Mouse (Mus musculus): Measurements from ENCODE around the gene B4galnt1. TPM values are rescaled to one million over a fixed set of nuclear protein-coding genes. Genes with fewer than 3 reads are reported as not detected.
"Not testable (repeated sequence)": the region's sequence is repeated elsewhere in the genome, so short reads cannot be mapped to it uniquely, and the experiment has no call there.

B4galnt1 gene
- polyA plus RNA-seq, 1 experiment from 2014 or later, result 6.2 TPM

GRCm38 (mm10) chr10:127191191-127192056, 26.4 kb downstream of the B4galnt1 start:
- ATAC-seq (ENCODE audit: insufficient number of reproducible peaks, insufficient read depth, low FRiP score, low TSS enrichment), result no peak
- no peak overlapping the region for H3K4me3 ChIP-seq
- H3K9me3 ChIP-seq, result no peaks in the 10 kb centered on the region
- H3K9ac ChIP-seq, result no peak overlapping the region
- peak overlapping the region; percentile 92; the same call in 1 of the 2 replicates for H3K4me2 ChIP-seq (replicated peaks)
- peak overlapping the region; percentile 96; the same call in 1 of the 2 replicates for H3K27ac ChIP-seq
- H3K4me1 ChIP-seq, result peaks cover 48% of the 10 kb centered on the region
- 75% methylated on average over 19 of the region's 19 CpGs for WGBS
- peaks cover 24% of the 10 kb centered on the region for H3K36me3 ChIP-seq
- no peaks in the 10 kb centered on the region for H3K27me3 ChIP-seq

DNA sequence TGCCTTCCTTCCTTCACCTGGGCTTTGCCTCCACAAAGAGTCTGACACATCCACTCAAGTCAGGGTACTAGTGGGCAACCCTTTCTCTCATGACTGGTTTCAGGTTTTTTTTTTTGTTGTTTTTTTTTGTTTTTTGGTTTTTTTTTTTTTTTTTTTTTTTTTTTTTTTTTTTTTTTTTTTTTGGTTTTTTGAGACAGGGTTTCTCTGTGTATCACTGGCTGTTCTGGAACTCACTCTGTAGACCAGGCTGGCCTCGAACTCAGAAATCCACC, 27.0 kb downstream of the B4galnt1 start:
- H3K36me3 ChIP-seq, result peaks cover 18% of the 10 kb centered on the region
- peaks cover 51% of the 10 kb centered on the region for H3K4me1 ChIP-seq
- not testable (repeated sequence) for H3K4me2 ChIP-seq (replicated peaks); H3K27me3 ChIP-seq; ATAC-seq (ENCODE audit: insufficient number of reproducible peaks, insufficient read depth, low FRiP score, low TSS enrichment); H3K27ac ChIP-seq; H3K9me3 ChIP-seq; H3K9ac ChIP-seq; H3K4me3 ChIP-seq
- WGBS, result 80% methylated on average over 1 of the region's 1 CpGs

DNA sequence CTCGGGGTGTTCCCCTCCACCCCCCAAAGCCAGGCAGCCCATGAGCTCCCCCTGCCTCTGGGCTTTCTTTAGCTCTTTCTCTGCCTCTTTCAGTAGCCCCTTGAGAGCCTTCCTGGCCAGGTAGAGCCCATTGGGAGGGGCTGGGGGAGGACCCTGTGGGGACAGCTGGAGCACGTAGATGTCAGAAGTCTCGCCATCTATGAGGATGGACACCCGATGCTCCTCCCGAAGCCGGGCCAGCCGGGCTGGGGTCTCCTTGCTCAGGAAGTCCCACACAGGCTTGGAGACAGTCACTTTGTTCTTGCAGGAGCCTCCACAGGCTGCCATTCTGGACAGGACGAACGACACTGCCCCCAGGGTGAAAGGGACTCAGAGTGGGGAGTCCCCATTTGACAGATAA, 28.0 kb downstream of the B4galnt1 start:
- Histone ChIP-seq H3K27ac (no peak overlapping the region), H3K27me3 (no peaks in the 10 kb centered on the region), H3K4me2 (replicated peaks) (no peak overlapping the region), H3K9ac (no peak overlapping the region), H3K4me3 (no peak overlapping the region), H3K36me3 (peaks cover 22% of the 10 kb centered on the region), H3K9me3 (no peaks in the 10 kb centered on the region), H3K4me1 (peaks cover 46% of the 10 kb centered on the region)
- 73% methylated on average over 9 of the region's 9 CpGs for WGBS
- ATAC-seq (ENCODE audit: insufficient number of reproducible peaks, insufficient read depth, low FRiP score, low TSS enrichment), result no peak

DNA sequence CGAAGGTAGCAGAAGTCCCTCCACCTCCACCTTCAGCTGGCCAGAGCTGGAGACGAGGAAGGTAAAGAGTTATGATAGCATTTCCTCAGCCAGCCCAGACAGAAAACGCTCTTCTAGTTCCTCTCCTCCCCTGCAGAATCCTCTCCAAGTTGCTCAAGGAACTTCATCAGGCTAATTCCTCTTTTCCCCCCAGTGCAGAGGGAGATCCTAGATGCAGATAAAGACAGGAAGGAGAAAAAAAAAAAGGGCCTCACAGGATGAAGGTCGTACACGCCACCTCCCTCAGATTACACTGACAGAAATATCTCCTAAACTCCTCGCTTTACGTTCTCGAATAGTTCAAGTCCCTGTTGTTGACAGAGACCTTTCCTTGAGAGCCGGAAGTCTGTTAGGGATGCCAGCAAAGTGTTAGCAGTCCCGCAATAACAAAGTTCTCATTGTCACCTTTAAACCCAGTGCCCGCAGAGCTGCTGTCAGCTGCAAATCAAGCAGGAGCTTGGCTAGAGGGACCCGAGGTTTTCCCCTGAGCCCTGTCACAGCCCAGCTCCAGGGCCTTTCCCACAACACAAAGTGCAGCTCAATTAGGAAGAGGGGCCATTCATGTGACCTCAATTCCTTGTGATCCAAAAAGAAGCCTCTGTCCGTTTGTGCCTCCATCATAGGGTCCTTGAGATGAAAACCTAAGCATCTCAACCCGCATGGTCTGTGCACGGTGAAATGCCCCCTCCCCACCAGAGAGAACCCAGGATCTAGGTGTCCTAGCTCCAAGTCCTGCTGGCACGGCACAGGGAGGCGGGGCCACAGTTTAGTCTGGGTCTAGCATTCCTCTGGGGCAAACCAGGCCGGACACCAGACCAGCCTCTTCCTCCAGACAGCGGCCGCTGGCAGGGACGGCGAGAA, 29.7 kb downstream of the B4galnt1 start:
- H3K4me3 ChIP-seq, result peak overlapping the region; percentile 88
- peak overlapping the region; percentile 95 for H3K27ac ChIP-seq
- peaks cover 38% of the 10 kb centered on the region for H3K36me3 ChIP-seq
- peaks cover 46% of the 10 kb centered on the region for H3K4me1 ChIP-seq
- WGBS, result 10% methylated on average over 22 of the region's 22 CpGs
- no peaks in the 10 kb centered on the region for H3K27me3 ChIP-seq
- no peaks in the 10 kb centered on the region for H3K9me3 ChIP-seq
- peak overlapping the region; percentile 87 for H3K4me2 ChIP-seq (replicated peaks)
- ATAC-seq (ENCODE audit: insufficient number of reproducible peaks, insufficient read depth, low FRiP score, low TSS enrichment), result peak; percentile 9; the same call in 1 of the 2 replicates
- peak overlapping the region; percentile 95 for H3K9ac ChIP-seq

GRCm38 (mm10) chr10:127195328-127196129, 30.5 kb downstream of the B4galnt1 start, which contains the start of gene Dtx3:
TSS of gene Dtx3 (minus strand) at chr10:127195728.
- Histone ChIP-seq H3K27ac (peak within 1 kb of the TSS; percentile 95), H3K36me3 (peaks cover 40% of the 10 kb centered on the region), H3K9ac (peak within 1 kb of the TSS; percentile 95), H3K4me2 (replicated peaks) (peak within 1 kb of the TSS; percentile 87), H3K9me3 (no peaks in the 10 kb centered on the region), H3K4me3 (peak within 1 kb of the TSS; percentile 88), H3K27me3 (no peaks in the 10 kb centered on the region), H3K4me1 (peaks cover 37% of the 10 kb centered on the region)
- WGBS, result under 1% methylated on average over 40 of the region's 47 CpGs
- ATAC-seq (ENCODE audit: insufficient number of reproducible peaks, insufficient read depth, low FRiP score, low TSS enrichment), result peak; percentile 37; the same call in 1 of the 2 replicates

- Histone ChIP-seq H3K27ac (peak overlapping the region; percentile 95), H3K36me3 (peaks cover 37% of the 10 kb centered on the region), H3K4me1 (peaks cover 29% of the 10 kb centered on the region), H3K9ac (peak overlapping the region; percentile 95), H3K4me3 (peak overlapping the region; percentile 88), H3K4me2 (replicated peaks) (peak overlapping the region; percentile 87), H3K9me3 (no peaks in the 10 kb centered on the region), H3K27me3 (no peaks in the 10 kb centered on the region)
- peak; percentile 62 for ATAC-seq (ENCODE audit: insufficient number of reproducible peaks, insufficient read depth, low FRiP score, low TSS enrichment)
- 4% methylated on average over 5 of the region's 5 CpGs for WGBS
Measured at GRCm38 (mm10) chr10:127196392-127196791, 31.4 kb downstream of the B4galnt1 start.

DNA sequence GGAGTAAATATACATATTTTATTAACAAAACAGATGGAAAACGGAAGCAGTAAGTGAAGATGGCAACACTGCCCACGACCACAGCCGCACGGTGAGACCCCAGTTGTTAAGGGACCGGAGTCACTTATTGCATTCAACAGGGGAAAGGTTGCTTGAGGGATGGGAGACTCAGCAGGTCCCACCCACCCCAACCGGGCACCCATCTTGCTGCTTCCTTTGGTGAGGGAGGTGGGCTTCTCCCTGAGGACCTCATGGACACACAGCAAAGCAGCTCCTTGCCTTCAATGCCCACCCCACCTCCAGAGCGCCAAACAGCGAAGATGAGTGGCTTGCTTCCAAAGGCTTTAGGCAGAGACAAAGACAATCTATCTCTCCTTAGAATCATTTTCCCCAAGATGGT, 32.1 kb downstream of the B4galnt1 start:
- Histone ChIP-seq H3K4me3 (no peak overlapping the region), H3K4me2 (replicated peaks) (no peak overlapping the region), H3K27me3 (no peaks in the 10 kb centered on the region), H3K9ac (no peak overlapping the region), H3K36me3 (peaks cover 40% of the 10 kb centered on the region), H3K4me1 (peaks cover 28% of the 10 kb centered on the region), H3K27ac (no peak overlapping the region), H3K9me3 (no peaks in the 10 kb centered on the region)
- no peak for ATAC-seq (ENCODE audit: insufficient number of reproducible peaks, insufficient read depth, low FRiP score, low TSS enrichment)
- WGBS, result 91% methylated on average over 8 of the region's 8 CpGs

- WGBS, result 93% methylated on average over 11 of the region's 11 CpGs
- ATAC-seq (ENCODE audit: insufficient number of reproducible peaks, insufficient read depth, low FRiP score, low TSS enrichment), result no peak
Measured at GRCm38 (mm10) chr10:127197505-127198110, 32.6 kb downstream of the B4galnt1 start.

DNA sequence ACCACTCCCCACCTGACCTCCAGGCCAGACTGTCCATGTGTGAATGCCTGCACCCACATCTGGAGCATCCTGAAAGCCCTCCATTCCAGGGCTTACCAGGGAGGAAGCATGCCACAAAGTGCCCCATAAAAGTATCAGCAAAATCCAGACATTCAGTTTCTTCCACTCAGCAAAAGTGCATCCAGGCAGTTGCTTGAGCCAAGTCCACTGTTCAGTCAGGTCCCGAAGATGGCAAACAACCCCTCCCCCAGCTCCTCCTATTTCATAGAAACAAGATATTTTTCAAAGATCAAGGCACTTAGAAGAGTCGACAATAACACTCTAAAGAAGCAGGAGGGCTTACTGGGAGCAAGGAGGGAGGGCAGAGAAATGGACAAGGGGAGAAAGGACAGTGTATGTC, 33.5 kb downstream of the B4galnt1 start:
- H3K27ac ChIP-seq, result no peak overlapping the region
- no peaks in the 10 kb centered on the region for H3K27me3 ChIP-seq
- H3K4me1 ChIP-seq, result peaks cover 22% of the 10 kb centered on the region
- no peak overlapping the region for H3K4me3 ChIP-seq
- H3K4me2 ChIP-seq (replicated peaks), result no peak overlapping the region
- no peak overlapping the region for H3K9ac ChIP-seq
- WGBS, result 47% methylated on average over 2 of the region's 2 CpGs
- H3K36me3 ChIP-seq, result peaks cover 41% of the 10 kb centered on the region
- ATAC-seq (ENCODE audit: insufficient number of reproducible peaks, insufficient read depth, low FRiP score, low TSS enrichment), result no peak
- H3K9me3 ChIP-seq, result no peaks in the 10 kb centered on the region

More at GRCm38 (mm10) chr10:127197505-127198110, 32.6 kb downstream of the B4galnt1 start:
- no peak overlapping the region for H3K4me3 ChIP-seq
- H3K36me3 ChIP-seq, result peaks cover 41% of the 10 kb centered on the region
- H3K27ac ChIP-seq, result no peak overlapping the region
- H3K9ac ChIP-seq, result no peak overlapping the region
- H3K4me2 ChIP-seq (replicated peaks), result no peak overlapping the region
- no peaks in the 10 kb centered on the region for H3K27me3 ChIP-seq
- H3K9me3 ChIP-seq, result no peaks in the 10 kb centered on the region
- peaks cover 27% of the 10 kb centered on the region for H3K4me1 ChIP-seq

- H3K9ac ChIP-seq, result peak overlapping the region; percentile 32; the same call in 1 of the 2 replicates
- ATAC-seq (ENCODE audit: insufficient number of reproducible peaks, insufficient read depth, low FRiP score, low TSS enrichment), result no peak
- no peak overlapping the region for H3K4me3 ChIP-seq
- H3K4me1 ChIP-seq, result peaks cover 22% of the 10 kb centered on the region
- 74% methylated on average over 5 of the region's 5 CpGs for WGBS
- no peaks in the 10 kb centered on the region for H3K9me3 ChIP-seq
- peaks cover 46% of the 10 kb centered on the region for H3K36me3 ChIP-seq
- H3K4me2 ChIP-seq (replicated peaks), result no peak overlapping the region
- H3K27ac ChIP-seq, result no peak overlapping the region
- H3K27me3 ChIP-seq, result no peaks in the 10 kb centered on the region
Measured at GRCm38 (mm10) chr10:127199068-127199467, 34.0 kb downstream of the B4galnt1 start.

- Histone ChIP-seq H3K9me3 (no peaks in the 10 kb centered on the region), H3K4me2 (replicated peaks) (no peak overlapping the region), H3K9ac (no peak overlapping the region), H3K27ac (no peak overlapping the region), H3K4me3 (no peak overlapping the region), H3K4me1 (peaks cover 18% of the 10 kb centered on the region), H3K36me3 (peaks cover 48% of the 10 kb centered on the region), H3K27me3 (no peaks in the 10 kb centered on the region)
- ATAC-seq (ENCODE audit: insufficient number of reproducible peaks, insufficient read depth, low FRiP score, low TSS enrichment), result no peak
- WGBS, result 75% methylated on average over 11 of the region's 11 CpGs
Measured at GRCm38 (mm10) chr10:127199474-127199873, 34.4 kb downstream of the B4galnt1 start.
